Mouse (Mus musculus) kidney, adult 2 months (tissue): Measurements from ENCODE around the gene Mettl25.

ENCODE experiments used
- CTCF ChIP-seq: fragments of 200-500 bp; conservative IDR thresholded peaks from 2 replicates; pipeline ENCODE4 v1.5.1; 2011; ENCODE audit warnings: low read depth, mild to moderate bottlenecking, control low read depth, low read length, moderate library complexity, mixed read lengths; ENCODE audit not compliant: insufficient read depth, insufficient read length
- POLR2A ChIP-seq: fragments of 200-500 bp; IDR thresholded peaks from one replicate; pipeline ENCODE4 v1.6.1; 2011; ENCODE audit warnings: low read depth, low read length, control low read depth

- TF ChIP-seq CTCF (peak; percentile 37), POLR2A (no peak)
These were observed 6.5 kb downstream of the Mettl25 start for GRCm38 (mm10) chr10:105834627-105835228.
